Mouse (Mus musculus) kidney, adult 2 months (tissue): ENCODE measurements around the gene Atf6.

Source experiments
- CTCF ChIP-seq: fragments of 200-500 bp; conservative IDR thresholded peaks from 2 replicates; pipeline ENCODE4 v1.5.1; 2011; ENCODE audit warnings: low read depth, mild to moderate bottlenecking, control low read depth, low read length, moderate library complexity, mixed read lengths; ENCODE audit not compliant: insufficient read depth, insufficient read length
- POLR2A ChIP-seq: fragments of 200-500 bp; IDR thresholded peaks from one replicate; pipeline ENCODE4 v1.6.1; 2011; ENCODE audit warnings: low read depth, low read length, control low read depth

GRCm38 (mm10) chr1:170683863-170684262, 183.7 kb downstream of the Atf6 start:
- no peak for TF ChIP-seq CTCF
- no peak for TF ChIP-seq POLR2A
